12 mouse cellular contexts compared by ENCODE assay signal in the genomic region with DNA sequence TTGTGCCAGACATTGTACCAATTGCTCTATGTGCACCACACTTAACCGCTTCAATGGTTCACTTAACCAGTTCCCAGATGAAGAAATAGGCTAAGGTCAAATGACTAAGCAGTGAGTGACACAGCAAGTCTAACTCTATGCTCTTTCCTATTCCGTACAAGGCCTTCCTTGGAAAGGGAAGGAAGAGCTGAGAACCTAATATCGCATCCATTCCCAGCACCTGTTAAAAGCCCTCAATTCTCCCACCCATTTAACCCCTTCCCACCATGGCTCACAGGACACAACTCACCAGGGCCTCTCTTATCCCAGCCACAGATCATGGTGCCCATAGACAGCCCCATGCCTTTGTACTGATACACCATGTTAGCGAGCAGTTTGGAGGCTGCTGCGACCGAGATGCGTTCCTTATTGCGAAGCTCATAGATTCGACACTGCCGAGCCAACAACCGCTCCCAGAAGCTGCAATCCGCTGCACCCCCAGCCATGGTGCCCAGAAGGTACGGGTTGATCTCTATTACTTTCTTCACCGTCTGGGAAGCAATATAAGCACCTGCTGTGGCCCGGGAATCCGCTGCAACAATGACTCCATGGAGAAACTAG. TPM values are rescaled to one million over a fixed set of nuclear protein-coding genes. Genes with fewer than 3 reads are reported as not detected.
DNase-seq lines count a peak whose midpoint lies in the region; ATAC-seq and TF ChIP-seq lines count a peak whose summit lies in the region.
"Had no signal": no experiment of that assay in that cellular context is flagged by ENCODE, and none has a peak within 500 bp of the region (broad histone marks: within the 10 kb centered on the region; RNA-seq: fewer than 3 reads in every experiment).

No protein-coding gene starts in this region.

- 90% methylated on average over 16 of the region's 16 CpGs for WGBS in forebrain, embryonic 13.5 days
- 93% methylated on average over 16 of the region's 16 CpGs for WGBS in forebrain, postnatal 0 days
- 94% methylated on average over 16 of the region's 16 CpGs for WGBS in midbrain, embryonic 10.5 days
- WGBS in midbrain, embryonic 11.5 days = 94% methylated on average over 16 of the region's 16 CpGs
- WGBS in limb, embryonic 12.5 days = 94% methylated on average over 16 of the region's 16 CpGs
- WGBS in stomach, embryonic 16.5 days = 93% methylated on average over 16 of the region's 16 CpGs

- peak overlapping the region; percentile 84 for H3K4me3 ChIP-seq in forebrain, embryonic 13.5 days
- H3K4me3 ChIP-seq in forebrain, postnatal 0 days (ENCODE audit: low read depth, low read length) = no peak overlapping the region
- peak overlapping the region; percentile 29; the same call in 1 of the 2 replicates for H3K4me3 ChIP-seq in midbrain, embryonic 10.5 days
- H3K4me3 ChIP-seq in midbrain, embryonic 11.5 days (ENCODE audit: low read depth, low read length) = no peak overlapping the region; the same call in 1 of the 2 replicates
- H3K4me3 ChIP-seq in limb, embryonic 12.5 days (replicated peaks) = peak overlapping the region; percentile 83; the same call in 1 of the 2 replicates
- H3K4me3 ChIP-seq in stomach, embryonic 16.5 days (replicated peaks; ENCODE audit: low read length) = no peak overlapping the region

- H3K9me3 ChIP-seq in forebrain, embryonic 13.5 days (replicated peaks) = no peaks in the 10 kb centered on the region
- no peaks in the 10 kb centered on the region for H3K9me3 ChIP-seq in forebrain, postnatal 0 days (ENCODE audit: low read length)
- H3K9me3 ChIP-seq in midbrain, embryonic 10.5 days (replicated peaks) = no peaks in the 10 kb centered on the region
- no peaks in the 10 kb centered on the region for H3K9me3 ChIP-seq in midbrain, embryonic 11.5 days (ENCODE audit: control insufficient read depth, low read length)
- no peaks in the 10 kb centered on the region for H3K9me3 ChIP-seq in limb, embryonic 12.5 days
- no peaks in the 10 kb centered on the region for H3K9me3 ChIP-seq in stomach, embryonic 16.5 days (replicated peaks; ENCODE audit: control insufficient read depth, low read length)

- H3K9ac ChIP-seq in forebrain, embryonic 13.5 days = no peak overlapping the region
- H3K9ac ChIP-seq in forebrain, postnatal 0 days = no peak overlapping the region
- H3K9ac ChIP-seq in midbrain, embryonic 11.5 days (ENCODE audit: low read length) = no peak overlapping the region
- H3K9ac ChIP-seq in limb, embryonic 12.5 days (replicated peaks) = no peak overlapping the region
- H3K9ac ChIP-seq in stomach, embryonic 16.5 days (ENCODE audit: low read length) = no peak overlapping the region

- TF ChIP-seq CTCF in forebrain, postnatal 0 days (IDR thresholded peaks at IDR 0.05; ENCODE audit: low read depth) = no peak

- ATAC-seq in forebrain, embryonic 13.5 days = no peak
- ATAC-seq in forebrain, postnatal 0 days = no peak
- ATAC-seq in midbrain, embryonic 11.5 days (ENCODE audit: low FRiP score) = no peak
- ATAC-seq in limb, embryonic 12.5 days (ENCODE audit: insufficient number of reproducible peaks, insufficient read depth, low FRiP score, low TSS enrichment, low read depth) = no peak
- ATAC-seq in stomach, embryonic 16.5 days (ENCODE audit: insufficient read depth, low FRiP score) = no peak

- peaks cover 45% of the 10 kb centered on the region for H3K36me3 ChIP-seq in forebrain, embryonic 13.5 days (ENCODE audit: poor library complexity, severe bottlenecking)
- peaks cover 18% of the 10 kb centered on the region for H3K36me3 ChIP-seq in forebrain, postnatal 0 days (ENCODE audit: insufficient read depth)
- H3K36me3 ChIP-seq in midbrain, embryonic 10.5 days = peaks cover 50% of the 10 kb centered on the region
- peaks cover 7% of the 10 kb centered on the region; the same call in 1 of the 2 replicates for H3K36me3 ChIP-seq in midbrain, embryonic 11.5 days (ENCODE audit: control insufficient read depth, insufficient read depth, low read length)
- peaks cover 44% of the 10 kb centered on the region for H3K36me3 ChIP-seq in limb, embryonic 12.5 days
- H3K36me3 ChIP-seq in stomach, embryonic 16.5 days (ENCODE audit: control insufficient read depth, insufficient read depth, low read length) = 0 out of 2 replicates have a peak, but pooled peaks cover 4% of the 10 kb centered on the region

- no peak overlapping the region for H3K27ac ChIP-seq in forebrain, embryonic 13.5 days
- no peak overlapping the region for H3K27ac ChIP-seq in forebrain, postnatal 0 days (ENCODE audit: low read depth, low read length)
- H3K27ac ChIP-seq in midbrain, embryonic 10.5 days (replicated peaks) = no peak overlapping the region
- H3K27ac ChIP-seq in midbrain, embryonic 11.5 days (ENCODE audit: low read depth, low read length) = no peak overlapping the region
- no peak overlapping the region for H3K27ac ChIP-seq in limb, embryonic 12.5 days
- no peak overlapping the region for H3K27ac ChIP-seq in stomach, embryonic 16.5 days (ENCODE audit: low read length)

- peaks cover 19% of the 10 kb centered on the region for H3K4me1 ChIP-seq in forebrain, embryonic 13.5 days
- H3K4me1 ChIP-seq in forebrain, postnatal 0 days (ENCODE audit: insufficient read depth) = 0 out of 2 replicates have a peak, but pooled peaks cover 5% of the 10 kb centered on the region
- H3K4me1 ChIP-seq in midbrain, embryonic 10.5 days = peaks cover 14% of the 10 kb centered on the region
- H3K4me1 ChIP-seq in midbrain, embryonic 11.5 days (ENCODE audit: control insufficient read depth, insufficient read depth, low read length) = peaks cover 4% of the 10 kb centered on the region
- peaks cover 12% of the 10 kb centered on the region for H3K4me1 ChIP-seq in limb, embryonic 12.5 days (replicated peaks)
- peaks cover 4% of the 10 kb centered on the region; the same call in 1 of the 2 replicates for H3K4me1 ChIP-seq in stomach, embryonic 16.5 days (ENCODE audit: control insufficient read depth, insufficient read depth, low read length)

- no peak for DNase-seq in forebrain, postnatal 0 days
- no peak for DNase-seq in midbrain, embryonic 10.5 days (ENCODE audit: low spot score)
- no peak for DNase-seq in midbrain, embryonic 11.5 days (ENCODE audit: low spot score, missing footprints)
- no peak for DNase-seq in urinary bladder, postnatal 4 days (ENCODE audit: low spot score in 2 of 2)
- no peak for DNase-seq in urinary bladder, postnatal 14 days (ENCODE audit: low spot score)
- DNase-seq: lung, postnatal 4 days had no signal

- H3K27me3 ChIP-seq in forebrain, embryonic 13.5 days = no peaks in the 10 kb centered on the region
- no peaks in the 10 kb centered on the region for H3K27me3 ChIP-seq in forebrain, postnatal 0 days (ENCODE audit: insufficient read depth, low read length)
- no peaks in the 10 kb centered on the region for H3K27me3 ChIP-seq in midbrain, embryonic 10.5 days (ENCODE audit: low read depth, poor library complexity, severe bottlenecking)
- no peaks in the 10 kb centered on the region for H3K27me3 ChIP-seq in midbrain, embryonic 11.5 days (ENCODE audit: control insufficient read depth, insufficient read depth, low read length)
- H3K27me3 ChIP-seq in limb, embryonic 12.5 days = no peaks in the 10 kb centered on the region
- no peaks in the 10 kb centered on the region for H3K27me3 ChIP-seq in stomach, embryonic 16.5 days (ENCODE audit: control insufficient read depth, insufficient read depth, low read length)

- peak overlapping the region; percentile 78 for H3K4me2 ChIP-seq in forebrain, embryonic 13.5 days
- H3K4me2 ChIP-seq in forebrain, postnatal 0 days (ENCODE audit: low read depth) = no peak overlapping the region
- H3K4me2 ChIP-seq in midbrain, embryonic 11.5 days = no peak overlapping the region
- peak overlapping the region; percentile 68 for H3K4me2 ChIP-seq in limb, embryonic 12.5 days
- peak overlapping the region; percentile 61; the same call in 1 of the 2 replicates for H3K4me2 ChIP-seq in stomach, embryonic 16.5 days (ENCODE audit: low read depth, low read length)

RNA-seq across cellular contexts. Expression of gene Psmb5, which starts 1.5 kb away (rescaled TPM):
- polyA plus RNA-seq in forebrain, embryonic 13.5 days (2015; fragmentation: Nextera tagmentation; extraction: Ambion mirVana) = 462 and 492 TPM in 2 replicates
- 180 and 239 TPM in 2 replicates for total RNA-seq in forebrain, postnatal 0 days (2014; rRNA removed)
- polyA plus RNA-seq in forebrain, postnatal 0 days (2015; fragmentation: Nextera tagmentation; extraction: Ambion mirVana) = 420 and 499 TPM in 2 replicates
- polyA plus RNA-seq in midbrain, embryonic 10.5 days (2016; fragmentation: Nextera tagmentation; extraction: Ambion mirVana) = 470 and 478 TPM in 2 replicates
- 396 and 453 TPM in 2 replicates for polyA plus RNA-seq in midbrain, embryonic 11.5 days (2014; fragmentation: Nextera tagmentation; extraction: Ambion mirVana)
- 410 and 432 TPM in 2 replicates for polyA plus RNA-seq in limb, embryonic 12.5 days (2016; fragmentation: Nextera tagmentation; extraction: Ambion mirVana)
- 346 and 368 TPM in 2 replicates for polyA plus RNA-seq in stomach, embryonic 16.5 days (2015; fragmentation: Nextera tagmentation; extraction: Ambion mirVana)

RNA-seq across cellular contexts. Expression of gene Psmb11, which starts 4.9 kb away (rescaled TPM):
- polyA plus RNA-seq in forebrain, embryonic 13.5 days (2015; fragmentation: Nextera tagmentation; extraction: Ambion mirVana) = 0.04 TPM in 1 of 2 replicates, not detected in the other
- total RNA-seq in forebrain, postnatal 0 days (2014; rRNA removed) = under 0.01 TPM in 1 of 2 replicates, not detected in the other
- 0.04 and 0.08 TPM in 2 replicates for polyA plus RNA-seq in forebrain, postnatal 0 days (2015; fragmentation: Nextera tagmentation; extraction: Ambion mirVana)
- polyA plus RNA-seq in midbrain, embryonic 10.5 days (2016; fragmentation: Nextera tagmentation; extraction: Ambion mirVana) = 0.06 and 0.12 TPM in 2 replicates
- 0.04 TPM in 1 of 2 replicates, not detected in the other for polyA plus RNA-seq in midbrain, embryonic 11.5 days (2014; fragmentation: Nextera tagmentation; extraction: Ambion mirVana)
- 0.06 and 0.29 TPM in 2 replicates for polyA plus RNA-seq in limb, embryonic 12.5 days (2016; fragmentation: Nextera tagmentation; extraction: Ambion mirVana)
- polyA plus RNA-seq in stomach, embryonic 16.5 days (2015; fragmentation: Nextera tagmentation; extraction: Ambion mirVana) = not detected in 2 replicates
- total RNA-seq: hematopoietic stem cell, adult 5-6 weeks had no signal

RNA-seq across cellular contexts. Expression of gene 4931414P19Rik, which starts 10.5 kb away (rescaled TPM):
- 8.3 and 9.4 TPM in 2 replicates for polyA plus RNA-seq in forebrain, embryonic 13.5 days (2015; fragmentation: Nextera tagmentation; extraction: Ambion mirVana)
- 6.5 and 12.8 TPM in 2 replicates for total RNA-seq in forebrain, postnatal 0 days (2014; rRNA removed)
- polyA plus RNA-seq in forebrain, postnatal 0 days (2015; fragmentation: Nextera tagmentation; extraction: Ambion mirVana) = 2.2 and 3.1 TPM in 2 replicates
- 10.7 and 11.0 TPM in 2 replicates for polyA plus RNA-seq in midbrain, embryonic 10.5 days (2016; fragmentation: Nextera tagmentation; extraction: Ambion mirVana)
- polyA plus RNA-seq in midbrain, embryonic 11.5 days (2014; fragmentation: Nextera tagmentation; extraction: Ambion mirVana) = 5.9 and 8.5 TPM in 2 replicates
- 9.7 and 10.7 TPM in 2 replicates for polyA plus RNA-seq in limb, embryonic 12.5 days (2016; fragmentation: Nextera tagmentation; extraction: Ambion mirVana)
- polyA plus RNA-seq in stomach, embryonic 16.5 days (2015; fragmentation: Nextera tagmentation; extraction: Ambion mirVana) = 8.2 and 9.0 TPM in 2 replicates

RNA-seq across cellular contexts. Expression of gene Gm17606, which starts 24.4 kb away (rescaled TPM):
- not detected in 2 replicates for polyA plus RNA-seq in forebrain, embryonic 13.5 days (2015; fragmentation: Nextera tagmentation; extraction: Ambion mirVana)
- not detected in 2 replicates for total RNA-seq in forebrain, postnatal 0 days (2014; rRNA removed)
- polyA plus RNA-seq in forebrain, postnatal 0 days (2015; fragmentation: Nextera tagmentation; extraction: Ambion mirVana) = not detected in 2 replicates
- polyA plus RNA-seq in midbrain, embryonic 10.5 days (2016; fragmentation: Nextera tagmentation; extraction: Ambion mirVana) = not detected in 2 replicates
- not detected in 2 replicates for polyA plus RNA-seq in midbrain, embryonic 11.5 days (2014; fragmentation: Nextera tagmentation; extraction: Ambion mirVana)
- not detected in 2 replicates for polyA plus RNA-seq in limb, embryonic 12.5 days (2016; fragmentation: Nextera tagmentation; extraction: Ambion mirVana)
- not detected in 2 replicates for polyA plus RNA-seq in stomach, embryonic 16.5 days (2015; fragmentation: Nextera tagmentation; extraction: Ambion mirVana)
- total RNA-seq: hematopoietic stem cell, adult 5-6 weeks; left cerebral cortex, adult 18-20 months had no signal
- polyA plus RNA-seq: C2C12 had no signal

RNA-seq across cellular contexts. Expression of gene Cdh24, which starts 24.8 kb away (rescaled TPM):
- 7.1 and 8.0 TPM in 2 replicates for polyA plus RNA-seq in forebrain, embryonic 13.5 days (2015; fragmentation: Nextera tagmentation; extraction: Ambion mirVana)
- total RNA-seq in forebrain, postnatal 0 days (2014; rRNA removed) = 15.6 and 21.7 TPM in 2 replicates
- 3.8 and 4.6 TPM in 2 replicates for polyA plus RNA-seq in forebrain, postnatal 0 days (2015; fragmentation: Nextera tagmentation; extraction: Ambion mirVana)
- polyA plus RNA-seq in midbrain, embryonic 10.5 days (2016; fragmentation: Nextera tagmentation; extraction: Ambion mirVana) = 4.1 and 4.6 TPM in 2 replicates
- polyA plus RNA-seq in midbrain, embryonic 11.5 days (2014; fragmentation: Nextera tagmentation; extraction: Ambion mirVana) = 5.8 and 6.9 TPM in 2 replicates
- polyA plus RNA-seq in limb, embryonic 12.5 days (2016; fragmentation: Nextera tagmentation; extraction: Ambion mirVana) = 11.8 and 12.9 TPM in 2 replicates
- polyA plus RNA-seq in stomach, embryonic 16.5 days (2015; fragmentation: Nextera tagmentation; extraction: Ambion mirVana) = 1.6 and 2.2 TPM in 2 replicates

Comparison
In these comparisons a context has a peak if more than half of its experiments do, and no peak if none do; other contexts are left out.
1. H3K4me2 ChIP-seq: peak in forebrain, embryonic 13.5 days (single experiment), limb, embryonic 12.5 days (single experiment) and stomach, embryonic 16.5 days (single experiment); none in forebrain, postnatal 0 days (single experiment) and midbrain, embryonic 11.5 days (single experiment).
2. H3K4me3 ChIP-seq: peak in forebrain, embryonic 13.5 days (single experiment), midbrain, embryonic 10.5 days (single experiment) and limb, embryonic 12.5 days (single experiment); none in forebrain, postnatal 0 days (single experiment), midbrain, embryonic 11.5 days (single experiment) and stomach, embryonic 16.5 days (single experiment).